Mouse (Mus musculus): Measurements from ENCODE around the gene Olfr1484.
"Not testable (repeated sequence)": the region's sequence is repeated elsewhere in the genome, so short reads cannot be mapped to it uniquely, and the experiment has no call there.

Gene Olfr1484

DNA sequence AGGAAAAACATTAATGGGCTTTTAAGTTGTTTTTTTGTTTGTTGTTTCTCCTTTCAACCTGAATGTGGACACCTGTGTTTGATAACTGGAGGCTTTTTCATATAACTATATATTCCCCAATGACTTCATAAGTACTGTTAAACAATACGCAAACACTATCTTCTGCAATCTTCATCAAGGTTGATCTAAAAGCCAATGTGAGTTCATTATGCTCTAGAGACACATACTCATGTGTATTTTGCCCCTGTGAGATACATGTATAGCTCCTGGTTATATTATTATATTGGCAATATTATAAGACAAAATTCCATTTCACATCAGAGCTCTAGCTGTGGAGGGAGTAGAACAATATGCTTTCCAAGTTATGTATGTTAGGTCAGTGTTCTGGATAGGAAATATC is at the start of gene Olfr1484:
Gene Olfr1484 (plus strand): TSS at position 301 of the 400 bp plus-strand sequence.
- no peak for DNase-seq

DNA sequence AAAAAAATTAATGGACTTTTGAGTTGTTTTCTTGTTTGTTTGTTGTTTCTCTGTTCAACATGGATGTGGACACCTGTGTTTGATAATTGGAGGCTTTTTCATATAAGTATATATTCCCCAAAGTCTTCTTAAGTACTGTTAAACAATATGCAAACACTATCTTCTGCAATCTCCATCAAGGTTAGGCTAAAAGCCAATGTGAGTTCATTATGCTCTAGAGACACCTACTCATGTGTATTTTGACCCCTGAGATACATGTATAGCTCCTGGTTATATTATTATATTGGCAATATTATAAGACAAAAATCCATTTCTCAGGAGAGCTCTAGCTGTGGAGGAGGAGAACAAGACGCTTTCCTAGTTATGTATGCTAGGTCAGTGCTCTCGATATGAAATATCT is 33.8 kb downstream of the Olfr1484 start, which contains the start of gene Olfr1487:
Gene Olfr1487 (plus strand): TSS at position 301 of the 400 bp plus-strand sequence.
- DNase-seq: not testable (repeated sequence)

DNA sequence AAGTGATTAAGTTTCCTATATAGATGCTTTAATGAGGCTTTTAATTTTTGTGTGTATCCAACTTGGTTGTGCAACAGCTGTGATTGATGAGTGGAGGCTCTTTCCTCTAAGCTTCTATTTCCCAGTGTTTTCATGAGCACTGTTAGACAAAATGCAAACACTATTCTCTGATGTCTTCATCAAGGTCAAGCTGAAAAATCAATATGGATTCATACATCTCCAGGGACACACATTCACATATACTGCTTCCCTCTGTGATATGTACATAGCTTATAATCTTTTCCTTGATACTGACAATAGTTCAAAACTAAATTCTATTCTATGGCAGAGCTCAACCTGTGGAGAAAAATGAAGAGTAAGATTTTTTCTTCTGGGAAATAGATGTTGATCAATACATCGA is 48.0 kb downstream of the Olfr1484 start, which contains the start of gene Olfr1489:
Gene Olfr1489 (plus strand): TSS at position 301 of the 400 bp plus-strand sequence.
- no peak for DNase-seq

Measured in layer of hippocampus, adult 9-11 months (tissue).